Mouse (Mus musculus): ENCODE measurements around the gene Tbp. TPM values are rescaled to one million over a fixed set of nuclear protein-coding genes. Genes with fewer than 3 reads are reported as not detected.

Gene Tbp
- polyA plus RNA-seq, 1 experiment from 2014 or later, result 55.2 TPM

DNA sequence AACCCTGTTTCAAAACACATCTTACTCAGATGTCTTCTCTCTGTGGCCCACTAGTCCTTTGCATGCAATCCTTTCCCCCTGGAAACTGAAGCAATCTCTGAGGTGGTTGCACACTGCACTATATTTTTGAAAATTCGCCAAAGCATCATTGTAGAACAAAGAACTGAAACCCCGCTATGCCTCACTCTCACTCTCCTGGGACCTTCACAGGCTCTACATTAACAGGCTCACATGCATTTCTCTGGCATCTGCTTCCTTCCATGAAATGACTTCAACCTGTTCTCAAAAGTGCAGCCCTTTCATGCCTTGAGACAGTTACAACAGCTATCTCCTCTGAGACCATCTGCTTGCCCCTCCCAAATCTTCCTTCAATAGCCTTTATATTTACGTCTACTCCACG, 46.8 kb downstream of the Tbp start:
- H3K4me3 ChIP-seq, result no peak overlapping the region
- no peaks in the 10 kb centered on the region for H3K27me3 ChIP-seq
- no peaks in the 10 kb centered on the region for H3K36me3 ChIP-seq
- H3K4me1 ChIP-seq, result no peaks in the 10 kb centered on the region
- no peak overlapping the region for H3K4me2 ChIP-seq (replicated peaks)
- no peak for ATAC-seq (ENCODE audit: low FRiP score)
- 72% methylated on average over 4 of the region's 4 CpGs for WGBS
- no peak overlapping the region for H3K9ac ChIP-seq
- peaks cover 5% of the 10 kb centered on the region; the same call in 1 of the 2 replicates for H3K9me3 ChIP-seq (replicated peaks)
- H3K27ac ChIP-seq, result no peak overlapping the region

DNA sequence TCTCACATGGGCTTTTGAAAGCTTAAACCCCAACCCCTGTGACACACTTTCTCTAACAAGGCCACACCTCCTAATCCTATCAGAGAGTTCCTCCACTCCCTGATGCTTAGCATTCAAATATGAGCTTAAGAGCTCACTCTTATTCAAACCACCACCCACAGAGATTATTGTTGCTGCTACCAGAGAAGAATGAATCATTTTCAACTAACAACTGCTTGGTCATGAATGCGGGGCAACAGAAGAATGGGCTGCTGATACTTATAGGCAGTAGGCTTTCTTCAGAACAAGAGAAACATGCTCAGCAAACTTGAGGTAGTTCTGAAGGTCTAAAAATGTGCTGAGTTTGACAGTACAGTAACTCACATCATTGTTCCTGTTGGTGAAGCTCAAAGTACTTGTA, 50.0 kb downstream of the Tbp start:
- H3K4me2 ChIP-seq (replicated peaks), result no peak overlapping the region
- H3K9ac ChIP-seq, result no peak overlapping the region
- no peaks in the 10 kb centered on the region for H3K36me3 ChIP-seq
- no peaks in the 10 kb centered on the region for H3K4me1 ChIP-seq
- no peak overlapping the region for H3K4me3 ChIP-seq
- WGBS, result 54% methylated on average over 1 of the region's 1 CpGs
- no peak for ATAC-seq (ENCODE audit: low FRiP score)
- peaks cover 4% of the 10 kb centered on the region; the same call in 1 of the 2 replicates for H3K9me3 ChIP-seq (replicated peaks)
- H3K27ac ChIP-seq, result no peak overlapping the region
- no peaks in the 10 kb centered on the region for H3K27me3 ChIP-seq

DNA sequence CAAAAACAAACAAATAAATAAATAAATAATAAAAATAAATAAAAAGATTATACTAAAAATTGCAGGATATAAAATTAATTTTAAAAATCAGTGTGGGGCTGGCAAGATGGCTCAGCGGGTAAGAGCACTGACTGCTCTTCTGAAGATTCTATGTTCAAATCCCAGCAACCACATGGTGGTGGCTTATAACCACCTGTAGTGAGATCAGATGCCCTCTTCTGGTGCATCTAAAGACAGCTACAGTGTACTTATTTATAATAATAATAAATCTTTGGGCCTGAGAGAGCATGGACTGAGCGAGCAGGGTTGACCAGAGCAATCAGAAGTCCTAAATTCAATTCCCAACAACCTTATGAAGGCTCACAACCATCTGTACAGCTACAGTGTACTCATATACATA, 60.3 kb downstream of the Tbp start:
- H3K27ac ChIP-seq, result no peak overlapping the region
- ATAC-seq (ENCODE audit: low FRiP score), result no peak
- no peak overlapping the region for H3K9ac ChIP-seq
- no peak overlapping the region for H3K4me3 ChIP-seq
- H3K4me2 ChIP-seq (replicated peaks), result no peak overlapping the region
- no peaks in the 10 kb centered on the region for H3K9me3 ChIP-seq (replicated peaks)
- H3K4me1 ChIP-seq, result peaks cover 4% of the 10 kb centered on the region
- H3K27me3 ChIP-seq, result no peaks in the 10 kb centered on the region
- no peaks in the 10 kb centered on the region for H3K36me3 ChIP-seq
- WGBS, result 90% methylated on average over 2 of the region's 2 CpGs

DNA sequence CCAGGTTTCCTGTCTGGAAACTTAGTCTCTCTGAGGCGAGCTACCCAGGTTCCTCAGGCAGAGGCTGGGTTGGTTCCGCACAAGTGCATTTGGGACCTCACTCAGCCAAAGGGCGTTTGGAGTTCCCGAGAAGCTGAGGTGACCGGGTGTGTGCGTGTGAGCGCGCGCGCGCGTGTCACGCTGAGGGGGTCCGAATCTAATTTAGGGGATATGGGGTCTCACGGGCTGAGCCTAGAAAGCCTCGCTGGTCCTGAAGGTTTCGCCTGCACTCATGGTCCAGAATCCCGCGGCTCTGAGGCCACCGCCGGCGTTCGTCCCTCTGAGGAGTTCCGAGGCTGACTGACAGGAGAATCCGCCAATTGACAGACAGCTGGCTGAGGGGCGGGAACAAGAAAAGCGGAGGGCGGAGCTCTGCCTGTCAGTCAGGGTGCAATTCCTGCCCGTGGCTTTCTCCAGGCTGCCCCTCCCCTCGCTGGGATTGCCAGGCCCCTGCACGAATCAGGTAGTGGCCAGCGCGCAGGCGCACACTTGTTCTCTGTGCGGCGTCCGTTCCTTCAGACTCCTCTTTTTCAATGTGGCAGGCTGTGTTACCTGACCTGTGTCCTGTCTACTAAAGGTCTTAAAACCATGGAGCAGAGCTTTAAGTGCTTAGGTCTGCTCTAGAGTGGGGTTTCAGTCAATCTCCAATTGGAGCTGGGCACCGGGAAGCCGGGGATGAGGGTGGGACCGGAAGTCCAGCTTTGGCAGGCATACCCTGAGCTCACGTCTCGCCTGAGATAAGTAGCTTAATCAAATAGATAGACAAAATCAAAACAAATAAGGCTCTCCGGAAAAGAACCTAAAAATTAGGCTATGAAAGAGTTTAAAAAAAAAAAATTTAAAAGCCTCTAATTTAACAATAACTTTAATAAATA, 64.6 kb downstream of the Tbp start, which contains the start of gene Prdm9:
Prdm9 (minus strand) TSS at position 341 of the 914 bp plus-strand sequence.
- Histone ChIP-seq H3K4me2 (replicated peaks) (peak within 1 kb of the TSS; percentile 61), H3K4me1 (peaks cover 4% of the 10 kb centered on the region), H3K27me3 (no peaks in the 10 kb centered on the region), H3K9me3 (replicated peaks) (no peaks in the 10 kb centered on the region), H3K27ac (peak within 1 kb of the TSS; percentile 97), H3K4me3 (peak within 1 kb of the TSS; percentile 70), H3K36me3 (no peaks in the 10 kb centered on the region), H3K9ac (peak within 1 kb of the TSS; percentile 78)
- under 1% methylated on average over 43 of the region's 43 CpGs for WGBS
- peak; percentile 99 for ATAC-seq (ENCODE audit: low FRiP score)

DNA sequence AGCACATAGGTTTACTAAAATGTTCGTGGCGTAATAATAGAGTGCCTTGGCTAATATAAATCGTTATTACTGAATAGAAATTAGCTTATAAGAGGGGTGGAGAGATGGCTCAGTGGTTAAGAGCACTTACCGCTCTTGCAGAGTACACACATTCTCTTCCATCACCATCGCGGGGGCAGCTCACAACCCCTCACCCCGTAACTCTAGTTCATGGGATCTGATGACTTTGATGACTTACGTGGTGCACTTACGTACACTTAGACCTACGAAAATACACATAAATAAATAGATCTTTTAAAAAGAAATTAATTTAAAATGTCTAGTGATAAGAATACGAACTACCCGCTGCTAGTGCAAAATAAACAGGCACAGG, 65.2 kb downstream of the Tbp start:
- H3K27ac ChIP-seq, result no peak overlapping the region
- H3K36me3 ChIP-seq, result no peaks in the 10 kb centered on the region
- 0 out of 2 replicates have a peak, but pooled peaks have one; percentile 10 for ATAC-seq (ENCODE audit: low FRiP score)
- peaks cover 4% of the 10 kb centered on the region for H3K4me1 ChIP-seq
- H3K4me3 ChIP-seq, result peak overlapping the region; percentile 70
- no peaks in the 10 kb centered on the region for H3K9me3 ChIP-seq (replicated peaks)
- H3K9ac ChIP-seq, result peak overlapping the region; percentile 35; the same call in 1 of the 2 replicates
- WGBS, result 51% methylated on average over 12 of the region's 12 CpGs
- no peaks in the 10 kb centered on the region for H3K27me3 ChIP-seq
- peak overlapping the region; percentile 61 for H3K4me2 ChIP-seq (replicated peaks)

DNA sequence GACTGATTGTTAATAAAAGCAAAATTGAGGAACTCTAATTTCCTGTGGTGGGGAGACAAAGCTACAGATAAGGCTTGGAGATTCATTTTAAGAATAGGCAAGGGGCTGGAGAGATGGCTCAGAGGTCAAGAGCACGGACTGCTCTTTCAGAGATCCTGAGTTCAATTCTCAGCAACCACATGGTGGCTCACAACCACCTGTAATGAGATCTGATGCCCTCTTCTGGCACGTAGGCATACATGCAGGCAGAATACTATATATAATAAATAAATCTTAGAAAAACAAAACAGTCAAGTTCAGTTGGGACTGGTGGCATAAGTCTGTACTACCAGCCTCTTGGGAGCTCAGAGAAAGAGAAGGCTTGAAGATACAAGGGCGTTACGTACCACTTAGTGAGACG, 67.2 kb downstream of the Tbp start:
- H3K9ac ChIP-seq, result no peak overlapping the region

DNA sequence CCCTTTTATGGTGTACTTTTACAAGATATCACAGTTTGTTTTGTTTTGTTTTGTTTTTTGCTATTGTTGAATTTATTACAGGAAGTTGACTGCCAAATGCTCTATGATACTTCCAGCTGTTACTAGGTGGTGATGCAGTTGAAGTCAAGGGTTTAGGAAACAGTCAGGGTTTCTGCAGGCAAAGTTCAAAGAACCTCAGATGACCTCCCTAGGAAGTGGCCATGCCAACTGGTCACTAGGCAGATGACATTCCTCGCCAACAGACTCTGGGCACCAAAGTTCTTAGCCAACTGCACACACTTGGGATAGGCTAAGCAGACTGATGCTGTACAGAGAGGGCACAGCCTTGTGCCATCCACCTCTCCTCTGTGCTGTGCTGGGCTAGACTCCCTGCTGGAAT, 75.4 kb downstream of the Tbp start:
- Histone ChIP-seq H3K27ac (no peak overlapping the region), H3K27me3 (peaks cover 17% of the 10 kb centered on the region), H3K9ac (no peak overlapping the region), H3K36me3 (no peaks in the 10 kb centered on the region), H3K4me2 (replicated peaks) (no peak overlapping the region), H3K4me3 (no peak overlapping the region), H3K4me1 (no peaks in the 10 kb centered on the region), H3K9me3 (replicated peaks) (no peaks in the 10 kb centered on the region)
- WGBS, result 78% methylated on average over 1 of the region's 1 CpGs
- no peak for ATAC-seq (ENCODE audit: low FRiP score)

More for the DNA sequence above, 67.2 kb downstream of the Tbp start:
- no peak for ATAC-seq (ENCODE audit: low FRiP score)
- no peaks in the 10 kb centered on the region for H3K36me3 ChIP-seq
- no peak overlapping the region for H3K4me2 ChIP-seq (replicated peaks)
- H3K27ac ChIP-seq, result no peak overlapping the region
- no peak overlapping the region for H3K4me3 ChIP-seq
- H3K4me1 ChIP-seq, result peaks cover 4% of the 10 kb centered on the region
- H3K9me3 ChIP-seq (replicated peaks), result no peaks in the 10 kb centered on the region
- WGBS, result 75% methylated on average over 5 of the region's 5 CpGs
- no peaks in the 10 kb centered on the region for H3K27me3 ChIP-seq

DNA sequence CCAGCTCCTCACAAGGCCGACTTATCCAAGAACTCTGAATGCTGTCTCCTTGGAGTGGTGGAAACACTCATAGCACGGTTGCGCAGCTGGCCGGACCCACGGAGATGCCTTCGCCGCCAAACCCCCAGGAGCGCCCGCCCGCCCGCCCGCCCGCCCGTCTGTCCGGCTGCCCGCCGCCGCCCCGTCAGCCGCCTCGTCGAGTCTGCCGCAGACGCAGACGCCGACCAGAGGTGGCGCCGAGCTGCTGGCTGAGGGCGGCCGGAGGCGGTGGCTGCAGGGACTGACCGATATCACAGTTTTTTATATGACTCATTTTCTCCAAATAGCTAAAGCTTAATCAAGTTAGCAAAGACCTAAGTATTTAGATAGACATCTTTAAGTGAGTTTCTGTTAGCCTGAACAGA, 77.6 kb downstream of the Tbp start:
- 0 out of 2 replicates have a peak overlapping the region, but pooled peaks have one; percentile 18 for H3K9ac ChIP-seq
- no peak for ATAC-seq (ENCODE audit: low FRiP score)
- WGBS, result 1% methylated on average over 32 of the region's 32 CpGs
- no peak overlapping the region for H3K27ac ChIP-seq
- no peaks in the 10 kb centered on the region for H3K36me3 ChIP-seq
- H3K27me3 ChIP-seq, result peaks cover 17% of the 10 kb centered on the region
- peak overlapping the region; percentile 57 for H3K4me2 ChIP-seq (replicated peaks)
- peak overlapping the region; percentile 34 for H3K4me3 ChIP-seq
- no peaks in the 10 kb centered on the region for H3K9me3 ChIP-seq (replicated peaks)
- H3K4me1 ChIP-seq, result no peaks in the 10 kb centered on the region

Other genes with a start within 250 kb of the Tbp start
- 61.9 and 65.5 TPM in 2 replicates for gene Dll1, start 123.0 kb upstream of the Tbp start, polyA plus RNA-seq (2016; fragmentation: Nextera tagmentation; extraction: Ambion mirVana)
- 41.6 and 44.6 TPM in 2 replicates for gene Fam120b, start 103.7 kb upstream of the Tbp start, polyA plus RNA-seq (2016; fragmentation: Nextera tagmentation; extraction: Ambion mirVana)
- gene Psmb1, start 137 bp upstream of the Tbp start, polyA plus RNA-seq (2016; fragmentation: Nextera tagmentation; extraction: Ambion mirVana), result 219 and 233 TPM in 2 replicates
- 66.6 and 67.4 TPM in 2 replicates for gene Pdcd2, start 27.4 kb downstream of the Tbp start, polyA plus RNA-seq (2016; fragmentation: Nextera tagmentation; extraction: Ambion mirVana)
- gene Prdm9, start 64.5 kb downstream of the Tbp start, polyA plus RNA-seq (2016; fragmentation: Nextera tagmentation; extraction: Ambion mirVana), result 3.1 and 3.5 TPM in 2 replicates
- gene Chd1, start 205.1 kb downstream of the Tbp start, polyA plus RNA-seq (2016; fragmentation: Nextera tagmentation; extraction: Ambion mirVana), result 41.6 and 45.4 TPM in 2 replicates